Mouse (Mus musculus) Patski (cell line): ENCODE measurements at regions not wholly inside any gene's neighbourhood (a gene's known extent, or its start where the extent isn't known, plus 50 kb on each side); places are given as distances from the start of the nearest gene placed in this dataset.

Experiments used
- ATAC-seq: fragments of 100-300 bp; one replicate; pipeline ENCODE4 v1.8.0; 2021
- CTCF ChIA-PET: fragments of 350-600 bp; sonication (Branson Sonifier 250); formaldehyde crosslinking; loops from one replicate; lab custom pipeline; 2022; ENCODE audit warnings: inconsistent platforms; lab: Charles Lee
- POLR2A ChIA-PET: fragments of 350-600 bp; sonication (Branson Sonifier 250); formaldehyde crosslinking; loops from one replicate; lab custom pipeline; 2022; ENCODE audit warnings: antibody characterized with exemption, inconsistent platforms; lab: Charles Lee
- DNase-seq: peaks from one replicate; pipeline ENCODE4 v3.0.0-alpha.2; 2011; ENCODE audit warnings: low read depth, low spot score
- H3K27me3 ChIP-seq: fragments of 371-371 bp; one replicate; pipeline ENCODE4 v1.5.1; 2021
- CTCF ChIP-seq: fragments of 100-300 bp; IDR thresholded peaks from one replicate; pipeline ENCODE4 v1.5.1; 2021
- in situ Hi-C: fragments of 300-500 bp; cut with MboI; formaldehyde crosslinking; loops from 3 replicates; pipeline ENCODE4 v1.11.1; 2018; ENCODE audit warnings: low pct_unique_long_range_greater_than_20kb, mixed read lengths

DNA sequence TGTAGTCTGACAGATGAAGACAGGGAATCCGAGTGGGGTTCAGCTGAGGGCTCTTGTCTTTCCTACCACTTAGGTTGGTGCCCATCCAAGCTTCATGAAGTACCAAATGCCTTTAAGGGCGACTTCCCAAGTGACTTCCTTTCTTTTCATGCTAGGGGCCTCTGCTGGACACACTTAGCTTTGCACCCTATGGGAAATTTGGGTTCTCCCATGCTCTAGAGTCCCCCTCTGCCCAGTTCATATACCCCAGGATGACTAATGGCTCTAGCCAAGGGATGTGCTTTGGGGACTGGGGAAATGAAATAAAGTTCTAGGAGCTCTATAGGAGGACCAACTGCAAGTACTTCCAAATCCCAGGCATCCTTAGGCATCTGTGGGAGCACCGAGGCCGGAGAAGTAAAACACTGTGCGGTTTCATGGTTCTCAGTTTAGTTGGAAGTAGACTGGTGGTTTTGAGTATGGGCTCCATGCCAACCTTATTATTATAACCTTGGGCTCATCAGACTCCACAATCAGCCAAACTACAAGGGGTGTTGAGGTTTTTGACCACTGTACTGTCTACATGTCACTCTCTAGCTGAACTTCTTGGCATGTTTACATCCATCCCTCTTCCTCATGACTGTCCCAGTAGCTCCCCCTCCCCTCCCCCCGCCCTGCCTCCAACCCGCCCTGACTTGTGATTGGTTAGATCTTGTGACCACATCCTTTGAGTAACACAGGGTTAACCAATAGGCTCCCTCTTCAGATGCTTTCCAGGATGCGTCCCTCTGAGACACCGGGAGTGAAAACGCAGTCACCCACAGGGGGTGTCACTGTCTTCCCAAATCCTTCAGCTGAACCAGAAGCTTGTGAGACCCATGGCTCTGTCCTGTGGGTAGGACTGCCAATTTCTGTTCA lies 67.9 kb upstream of the Cnih3 start:
- DNase-seq (no peak), ATAC-seq (no peak)
- peaks cover 18% of the 10 kb centered on the region for H3K27me3 ChIP-seq
- POLR2A ChIA-PET = no interaction called here
- in situ Hi-C loops = no loop called here
- no peak for TF ChIP-seq CTCF
- CTCF ChIA-PET = no interaction called here

DNA sequence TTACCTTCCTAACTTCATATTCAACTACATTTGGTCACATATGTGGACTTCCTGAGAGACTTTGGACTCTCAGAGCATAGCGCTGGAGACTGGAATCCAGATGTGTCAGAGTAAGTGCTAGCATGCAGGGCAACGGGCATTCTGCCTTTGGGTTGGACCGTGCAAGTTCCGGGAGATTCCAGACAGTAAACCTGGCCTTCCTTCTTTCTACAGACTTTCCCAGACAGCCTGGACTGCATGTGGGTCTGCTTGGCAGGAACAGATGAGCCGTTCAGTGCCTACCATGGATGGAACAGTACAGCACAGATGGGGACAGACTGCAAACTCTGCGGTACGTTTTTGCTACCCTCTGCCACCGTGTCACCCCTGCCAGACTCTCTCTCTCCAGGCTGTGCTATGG lies 66.8 kb upstream of the Cnih3 start:
- in situ Hi-C loops = no loop called here
- peaks cover 20% of the 10 kb centered on the region for H3K27me3 ChIP-seq
- POLR2A ChIA-PET = no interaction called here
- DNase-seq (no peak), ATAC-seq (no peak)
- CTCF ChIA-PET = no interaction called here
- TF ChIP-seq CTCF = no peak

DNA sequence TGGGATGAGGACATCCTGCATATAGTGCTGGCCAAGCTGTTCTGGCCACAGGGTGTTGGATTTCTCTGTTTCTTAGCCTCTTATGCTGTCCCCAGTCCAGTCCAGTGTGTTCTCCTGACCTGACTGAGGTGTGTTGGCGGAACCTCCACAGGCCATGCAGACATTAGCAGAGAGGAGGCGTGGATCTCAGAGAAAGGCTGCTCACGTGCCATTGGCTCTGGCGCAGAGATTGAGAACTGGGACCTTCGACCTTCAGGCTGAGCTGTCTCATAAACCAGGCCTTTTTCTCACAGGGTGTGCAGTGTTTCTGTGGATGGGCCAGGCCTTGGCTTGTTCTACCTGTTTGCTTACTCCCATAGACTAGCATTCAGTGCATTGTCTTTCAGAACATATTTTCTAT lies 66.3 kb upstream of the Cnih3 start:
- DNase-seq = no peak
- no peak for TF ChIP-seq CTCF
- peaks cover 22% of the 10 kb centered on the region for H3K27me3 ChIP-seq
- ChIA-PET POLR2A (no interaction called here), CTCF (no interaction called here)
- in situ Hi-C loops = no loop called here
- ATAC-seq = no peak

DNA sequence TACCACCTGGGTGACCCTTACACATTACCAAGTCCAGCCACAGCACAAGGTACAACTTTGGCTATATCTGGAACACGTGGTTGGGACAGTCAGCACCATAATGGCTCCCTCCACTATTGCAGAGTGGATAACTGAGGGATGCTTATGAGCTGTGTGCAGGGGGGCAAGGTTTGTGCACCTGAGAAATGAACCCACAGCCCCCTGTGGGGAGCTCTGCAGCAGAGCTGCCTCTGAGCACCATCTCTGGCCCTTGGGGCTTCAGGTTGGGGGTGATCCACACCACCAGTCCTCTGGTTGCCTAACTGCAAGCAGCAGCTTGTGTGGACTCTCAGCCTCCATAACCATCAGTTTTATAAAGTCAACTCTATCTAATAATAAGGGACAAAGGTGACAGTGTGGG lies 65.3 kb upstream of the Cnih3 start:
- no peak for DNase-seq
- TF ChIP-seq CTCF = no peak
- in situ Hi-C loops = no loop called here
- ChIA-PET CTCF (interaction anchor here (0.8 kb wide), 1 partner anchor 15 kb away, joined by 3 read pairs; no protein-coding TSS in a partner anchor), POLR2A (no interaction called here)
- peaks cover 18% of the 10 kb centered on the region for H3K27me3 ChIP-seq
- ATAC-seq = no peak

DNA sequence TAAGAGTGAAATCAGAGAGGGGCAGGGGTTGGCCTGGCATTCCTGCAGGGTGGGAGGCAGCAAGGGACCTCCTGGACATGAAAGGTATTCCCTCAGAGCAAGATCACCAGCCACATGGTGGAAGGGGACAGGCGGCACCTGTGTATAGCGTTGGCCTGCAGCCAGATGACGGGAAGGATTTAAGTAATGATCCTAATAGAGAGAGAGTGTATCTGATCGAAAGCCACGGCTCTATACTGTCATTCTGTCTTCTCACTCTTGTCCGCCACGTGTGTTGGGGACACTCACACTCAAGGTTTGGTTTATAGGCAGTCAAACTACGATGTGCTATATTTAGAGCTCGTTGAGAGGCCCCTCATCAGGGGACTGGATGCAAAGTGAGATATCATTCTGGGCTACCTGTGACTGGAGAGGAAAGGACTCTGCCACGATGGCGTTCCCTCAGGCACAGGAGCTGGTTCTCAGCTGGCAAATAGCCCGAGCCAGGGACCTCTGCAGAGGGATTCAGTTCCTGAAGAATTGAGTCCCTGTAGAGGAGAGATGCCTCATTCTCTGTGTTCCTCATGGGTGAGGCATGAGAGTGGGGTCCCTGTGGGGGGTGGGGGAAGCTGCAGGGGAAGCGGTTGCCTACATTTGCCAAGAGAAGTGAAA lies 62.9 kb upstream of the Cnih3 start:
- ChIA-PET POLR2A (no interaction called here), CTCF (no interaction called here)
- in situ Hi-C loops = no loop called here
- no peak for ATAC-seq
- peaks cover 11% of the 10 kb centered on the region for H3K27me3 ChIP-seq
- no peak for DNase-seq
- TF ChIP-seq CTCF = no peak

DNA sequence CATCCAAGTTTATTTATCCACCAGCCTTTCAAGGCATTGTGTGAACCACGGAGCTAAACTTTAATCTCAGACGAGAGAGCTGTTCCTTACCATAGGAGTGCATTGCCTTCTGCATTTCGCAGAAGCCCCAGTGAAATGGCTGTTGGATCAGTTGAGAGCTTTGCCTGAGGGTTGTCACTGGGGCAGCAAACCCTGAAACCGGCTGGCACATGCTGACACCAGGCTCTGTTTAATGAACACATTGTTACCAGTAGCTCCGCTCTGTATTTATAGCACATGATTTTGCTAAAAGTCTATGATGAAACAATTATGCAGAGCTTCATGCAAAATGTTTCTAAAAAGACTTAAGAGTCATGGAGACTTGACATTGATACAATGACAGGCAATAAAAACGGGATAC lies 61.2 kb upstream of the Cnih3 start:
- TF ChIP-seq CTCF = no peak
- POLR2A ChIA-PET = interaction anchor here (0.6 kb wide), 1 partner anchor 542 kb away, joined by 4 read pairs; no protein-coding TSS in a partner anchor
- in situ Hi-C loops = no loop called here
- CTCF ChIA-PET = no interaction called here
- ATAC-seq (no peak), DNase-seq (no peak)
- peaks cover 16% of the 10 kb centered on the region for H3K27me3 ChIP-seq

DNA sequence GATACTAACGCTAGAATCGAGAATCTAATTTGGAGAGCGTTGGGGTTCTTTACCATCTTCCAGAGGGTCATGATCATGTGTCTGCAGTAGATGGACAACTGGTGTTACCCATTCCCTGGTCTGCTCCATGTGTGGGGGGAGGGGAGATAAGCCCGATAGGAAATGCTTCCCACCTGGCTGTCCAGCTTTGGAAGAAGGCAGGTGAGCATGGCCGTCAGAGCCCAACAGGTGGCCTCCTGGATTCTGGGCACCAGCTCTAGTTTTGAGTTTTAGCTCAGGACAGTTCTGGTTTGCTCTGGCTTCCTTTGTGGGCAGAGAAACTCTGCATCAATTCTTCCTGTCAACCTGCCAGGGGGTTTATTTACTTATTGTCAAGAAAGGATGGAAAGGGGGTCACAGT lies 60.5 kb upstream of the Cnih3 start:
- ATAC-seq (no peak), DNase-seq (no peak)
- in situ Hi-C loops = no loop called here
- H3K27me3 ChIP-seq = peaks cover 16% of the 10 kb centered on the region
- TF ChIP-seq CTCF = no peak
- ChIA-PET POLR2A (no interaction called here), CTCF (interaction anchor here (1.5 kb wide), 1 partner anchor 13 kb away, joined by 4 read pairs; no protein-coding TSS in a partner anchor)

DNA sequence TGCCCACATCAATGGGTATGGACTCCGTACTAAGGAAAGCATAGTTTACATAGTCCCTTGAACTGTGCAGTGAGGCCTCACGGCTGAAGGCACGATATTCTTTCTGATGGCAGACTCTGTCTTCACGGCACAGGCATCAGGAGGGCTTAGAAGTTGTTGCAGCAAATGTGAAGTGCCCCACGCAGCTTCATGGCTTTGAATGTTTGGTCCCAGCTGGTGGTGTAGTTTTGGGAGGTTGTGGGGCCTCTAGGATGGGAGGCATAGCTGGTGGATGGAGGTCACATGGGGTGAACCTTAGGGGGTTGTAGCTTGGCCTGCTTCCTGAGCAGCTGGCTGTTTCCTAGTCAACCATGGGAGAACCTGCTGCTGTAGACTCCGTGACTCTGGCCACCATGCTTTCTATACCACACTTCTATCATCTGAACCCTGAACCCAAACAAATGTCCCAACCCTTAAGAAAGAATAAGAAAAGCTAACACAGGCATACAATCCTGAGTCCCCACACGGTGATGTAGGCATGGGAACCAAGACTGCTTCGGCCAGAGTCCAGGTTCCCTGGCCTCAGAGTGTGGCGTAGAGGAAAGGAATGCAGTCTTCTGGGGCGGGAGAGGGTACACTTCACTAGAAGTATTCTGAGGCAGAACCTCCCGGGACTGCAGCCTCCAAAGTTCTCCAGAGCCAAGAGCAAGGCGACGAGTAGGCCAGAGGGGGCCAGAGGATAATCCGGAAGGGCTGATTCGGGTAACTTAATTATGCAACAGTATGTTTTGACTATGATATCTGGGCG lies 59.2 kb upstream of the Cnih3 start:
- DNase-seq = no peak
- ATAC-seq = no peak
- in situ Hi-C loops = no loop called here
- no peak for TF ChIP-seq CTCF
- POLR2A ChIA-PET = interaction anchor here (0.6 kb wide), 1 partner anchor 38 kb away, joined by 7 read pairs; no protein-coding TSS in a partner anchor
- H3K27me3 ChIP-seq = peaks cover 18% of the 10 kb centered on the region
- CTCF ChIA-PET = interaction anchor here (1.5 kb wide), 1 partner anchor 14 kb away, joined by 4 read pairs; no protein-coding TSS in a partner anchor

DNA sequence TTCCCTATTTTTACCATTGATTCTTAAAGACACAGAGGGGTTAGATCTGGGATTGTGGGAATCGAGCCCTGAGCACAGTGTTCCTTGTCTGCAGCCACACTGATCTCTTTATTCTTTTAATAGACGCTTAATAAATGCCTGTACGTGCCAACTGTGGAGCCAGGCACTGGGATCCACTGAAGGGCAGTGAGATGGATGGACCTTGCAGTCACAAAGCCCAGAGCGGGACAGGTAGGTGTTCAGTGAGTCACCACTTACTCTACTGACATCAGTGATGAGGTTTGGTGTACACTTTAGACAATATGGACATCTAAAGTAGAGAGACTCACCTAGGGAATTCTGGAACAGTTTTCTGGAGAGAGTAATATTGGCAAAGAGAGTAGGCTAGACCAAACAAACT lies 56.8 kb upstream of the Cnih3 start:
- in situ Hi-C loops = no loop called here
- TF ChIP-seq CTCF = no peak
- ChIA-PET POLR2A (no interaction called here), CTCF (no interaction called here)
- peaks cover 17% of the 10 kb centered on the region for H3K27me3 ChIP-seq
- DNase-seq (no peak), ATAC-seq (no peak)

DNA sequence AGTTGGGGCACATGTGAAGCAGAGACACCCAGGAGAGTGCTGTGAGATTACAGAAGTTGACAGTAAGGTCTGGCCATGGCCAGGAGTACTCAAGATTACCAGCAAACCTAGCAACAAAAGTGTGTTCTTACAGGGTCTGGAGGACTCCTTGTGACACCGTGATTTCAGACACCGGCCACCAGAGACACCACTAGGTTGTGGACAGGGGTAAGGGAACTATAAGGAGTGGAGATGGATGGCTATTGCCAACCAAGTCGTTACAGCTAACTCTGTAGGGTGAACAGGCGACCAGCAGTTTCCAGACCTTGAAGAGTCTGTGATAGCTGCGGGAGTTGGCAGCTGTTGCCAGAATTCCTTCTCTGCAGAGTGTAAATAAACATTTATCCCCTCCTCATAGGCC lies 54.4 kb upstream of the Cnih3 start:
- no peak for DNase-seq
- no peak for TF ChIP-seq CTCF
- in situ Hi-C loops = no loop called here
- POLR2A ChIA-PET = no interaction called here
- ATAC-seq = no peak
- CTCF ChIA-PET = no interaction called here
- H3K27me3 ChIP-seq = peaks cover 17% of the 10 kb centered on the region
